Mouse (Mus musculus): ENCODE results near the gene Pparg. TPM values are rescaled to one million over a fixed set of nuclear protein-coding genes. Genes with fewer than 3 reads are reported as not detected.

Gene Pparg
- total and polyA plus RNA-seq, 3 experiments: not detected

Other genes starting within 250 kb of the Pparg start
- 0.55 and 0.59 TPM in 2 replicates for gene Syn2, start 226.0 kb upstream of the Pparg start, total RNA-seq (2012; rRNA removed)
- 1.2 and 1.6 TPM in 2 replicates for gene Syn2, start 226.0 kb upstream of the Pparg start, total RNA-seq (2014; rRNA removed)
- gene Syn2, start 226.0 kb upstream of the Pparg start, polyA plus RNA-seq (2012; ENCODE audit: insufficient read length, low read depth): 1.2 and 1.3 TPM in 2 replicates
- gene Gm17482, start 133.6 kb upstream of the Pparg start, total RNA-seq (2012; rRNA removed): not detected in 2 replicates
- gene Gm17482, start 133.6 kb upstream of the Pparg start, total RNA-seq (2014; rRNA removed): not detected in 2 replicates
- gene Gm17482, start 133.6 kb upstream of the Pparg start, polyA plus RNA-seq (2012; ENCODE audit: insufficient read length, low read depth): not detected in 2 replicates
- not detected in 2 replicates for gene Timp4, start 108.7 kb upstream of the Pparg start, total RNA-seq (2012; rRNA removed)
- gene Timp4, start 108.7 kb upstream of the Pparg start, total RNA-seq (2014; rRNA removed): not detected in 2 replicates
- 0.12 TPM in 1 of 2 replicates, not detected in the other for gene Timp4, start 108.7 kb upstream of the Pparg start, polyA plus RNA-seq (2012; ENCODE audit: insufficient read length, low read depth)
- 17.2 and 18.4 TPM in 2 replicates for gene Tsen2, start 183.7 kb downstream of the Pparg start, total RNA-seq (2012; rRNA removed)
- gene Tsen2, start 183.7 kb downstream of the Pparg start, total RNA-seq (2014; rRNA removed): 18.2 and 20.4 TPM in 2 replicates
- gene Tsen2, start 183.7 kb downstream of the Pparg start, polyA plus RNA-seq (2012; ENCODE audit: insufficient read length, low read depth): 30.1 and 33.8 TPM in 2 replicates
- gene Mkrn2os, start 231.6 kb downstream of the Pparg start, total RNA-seq (2012; rRNA removed): not detected in 2 replicates
- not detected in 2 replicates for gene Mkrn2os, start 231.6 kb downstream of the Pparg start, total RNA-seq (2014; rRNA removed)
- not detected in 2 replicates for gene Mkrn2os, start 231.6 kb downstream of the Pparg start, polyA plus RNA-seq (2012; ENCODE audit: insufficient read length, low read depth)
- gene Mkrn2, start 241.0 kb downstream of the Pparg start, total RNA-seq (2012; rRNA removed): 11.7 and 14.6 TPM in 2 replicates
- 45.8 and 49.8 TPM in 2 replicates for gene Mkrn2, start 241.0 kb downstream of the Pparg start, total RNA-seq (2014; rRNA removed)
- gene Mkrn2, start 241.0 kb downstream of the Pparg start, polyA plus RNA-seq (2012; ENCODE audit: insufficient read length, low read depth): 17.1 and 18.6 TPM in 2 replicates